Mouse (Mus musculus) left cerebral cortex, postnatal 10 days (tissue): ENCODE measurements around the gene Zbtb20. TPM values are rescaled to one million over a fixed set of nuclear protein-coding genes. Genes with fewer than 3 reads are reported as not detected.
A peak's percentile ranks its signal among the peaks of the same experiment; 100 is the strongest.

Experiments
- DNase-seq, 2 experiments: peaks; one replicate each; pipeline ENCODE4 v3.0.0; 2021 to 2022; ENCODE audit warnings: low spot score in 2 of 2, mixed read lengths in 1 of 2; ENCODE audit errors: extremely low spot score in 1 of 2
- intact Hi-C: fragments of 180-260 bp; cut with DNase I; formaldehyde crosslinking; loops from one replicate; pipeline ENCODE4 v1.15.1; 2025
- total RNA-seq, 2 experiments: library from RNA; stranded (reverse); gene quantifications; 2 replicates each; pipeline ENCODE4 v1.2.3; 2021

Gene Zbtb20
- total RNA-seq, 2 experiments from 2014 or later: 41.7 to 50.4 TPM

DNA sequence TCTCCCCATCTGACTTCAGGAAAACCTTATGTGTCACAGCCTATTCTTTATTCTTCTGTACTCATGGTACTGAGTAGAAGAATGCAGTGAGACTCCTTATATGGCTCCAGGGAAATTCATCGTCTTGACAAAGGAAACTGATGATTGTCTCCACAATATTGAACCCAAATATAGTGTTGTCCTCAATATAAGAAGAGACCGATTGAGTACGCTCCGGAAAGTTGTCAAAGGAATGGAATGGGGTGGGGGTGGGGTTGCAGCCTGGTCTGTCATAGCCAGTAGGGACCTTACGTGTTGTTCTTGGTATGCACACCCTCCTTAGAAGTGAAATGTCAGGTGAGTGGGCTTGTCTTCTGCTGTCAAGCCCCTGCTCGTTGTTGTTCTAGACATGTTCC lies 488.8 kb downstream of the Zbtb20 start:
- intact Hi-C loops: no loop called here
- no peak for DNase-seq

DNA sequence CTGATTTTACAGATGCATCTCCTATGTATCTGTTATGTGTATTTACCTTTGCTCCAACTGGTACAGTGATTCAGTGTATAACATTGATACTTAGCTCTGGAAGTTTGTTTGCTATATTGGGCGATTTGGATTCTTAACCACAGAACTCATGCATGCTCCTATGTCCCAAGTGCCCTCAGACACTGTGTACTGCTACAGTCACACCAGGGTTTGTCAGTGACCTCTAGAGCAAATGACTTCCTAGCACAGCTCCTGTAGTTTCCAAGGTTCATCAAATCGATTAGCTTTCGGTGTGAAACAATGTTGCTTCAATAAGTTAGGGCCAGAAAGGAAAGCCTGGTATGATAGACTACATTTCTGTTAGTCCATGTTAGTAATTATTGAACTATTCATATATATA lies 489.6 kb downstream of the Zbtb20 start:
- no peak for DNase-seq
- intact Hi-C loops: no loop called here

DNA sequence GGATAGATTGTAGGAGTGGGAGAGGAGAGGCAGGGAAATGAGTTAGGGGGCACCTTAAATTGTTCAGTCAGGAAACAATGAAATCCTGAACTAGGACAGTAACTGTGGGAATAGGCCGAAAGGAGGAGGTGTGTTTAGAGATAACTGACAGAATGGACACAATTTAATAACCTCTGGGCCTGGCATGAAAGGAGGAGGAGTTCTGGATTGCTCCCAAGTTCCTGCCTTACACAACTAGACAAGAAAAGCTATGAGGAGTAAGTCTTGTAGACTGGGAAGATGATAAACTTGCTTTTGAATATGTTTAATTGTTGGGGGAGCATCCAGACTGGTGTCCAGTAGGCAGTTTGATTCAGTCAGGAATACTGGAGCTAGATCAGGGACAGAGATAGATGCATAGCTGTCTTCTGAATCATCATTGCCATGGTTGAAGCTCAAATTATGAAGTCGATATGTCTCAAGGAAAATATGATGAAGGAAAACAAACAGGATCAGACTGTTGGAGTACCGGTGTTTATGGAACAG lies 494.9 kb downstream of the Zbtb20 start:
- intact Hi-C loops: no loop called here
- DNase-seq: no peak

DNA sequence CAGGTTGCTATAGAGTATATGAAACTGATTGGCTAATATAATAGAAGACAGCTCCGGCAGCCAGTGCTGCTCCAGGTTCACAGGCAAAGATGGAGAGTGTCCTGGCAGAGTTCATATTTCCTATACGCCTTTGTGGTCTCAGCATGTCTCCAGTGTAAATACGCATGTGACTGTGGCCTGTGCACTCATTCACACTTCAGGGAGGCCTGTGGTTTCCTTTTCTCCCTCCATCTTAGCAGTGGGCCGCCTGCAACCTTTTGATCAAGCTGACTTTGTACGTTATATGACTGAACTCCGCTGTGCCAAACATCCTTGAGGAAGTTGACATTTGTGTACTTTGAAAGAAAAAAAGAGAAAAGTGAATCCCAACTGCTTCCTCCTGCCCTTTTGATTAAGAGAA lies 501.1 kb downstream of the Zbtb20 start:
- no peak for DNase-seq
- intact Hi-C loops: no loop called here

DNA sequence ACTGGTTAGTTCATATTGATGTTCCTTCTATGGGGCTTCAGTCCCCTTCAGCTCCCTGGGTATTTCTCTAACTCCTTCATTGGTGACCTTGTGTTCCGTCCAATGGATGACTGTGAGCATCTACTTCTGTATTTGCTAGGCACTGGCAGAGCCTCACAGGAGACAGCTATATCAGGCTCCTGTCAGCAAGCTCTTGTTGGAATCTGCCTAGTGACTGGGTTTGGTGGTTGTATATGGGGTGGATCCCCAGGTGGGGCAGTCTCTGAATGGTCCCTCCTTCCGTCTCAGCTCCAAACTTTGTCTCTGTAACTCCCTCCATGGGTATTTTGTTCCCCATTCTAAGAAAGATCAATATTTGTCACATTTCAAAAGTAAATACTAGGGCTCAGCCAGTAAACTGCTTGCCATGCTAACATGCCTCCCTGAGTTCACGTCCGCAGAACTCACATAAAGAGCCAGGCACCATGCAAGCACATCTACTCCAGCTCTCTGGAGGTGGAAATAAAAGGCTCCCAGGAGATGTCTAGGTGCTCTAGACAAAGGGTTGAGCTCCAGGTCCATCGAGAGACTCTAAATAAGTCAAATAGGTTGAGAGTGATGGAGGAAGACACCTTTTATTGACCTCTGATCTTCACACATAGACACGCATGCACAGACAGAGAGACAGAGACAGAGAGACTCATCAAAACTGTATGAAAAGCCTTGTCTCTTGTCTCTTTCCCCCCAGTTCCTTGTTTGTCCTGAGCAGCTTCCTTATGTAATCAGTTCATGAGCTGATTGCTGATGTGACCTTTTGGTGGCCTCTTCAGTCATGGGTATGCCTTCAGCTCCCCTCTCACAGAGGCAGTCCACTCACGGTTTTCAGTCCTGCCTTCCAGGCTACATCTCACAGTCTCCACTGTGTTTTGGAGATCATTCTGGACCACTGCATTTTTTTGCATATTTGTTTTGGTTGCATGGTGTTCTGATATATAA lies 504.0 kb downstream of the Zbtb20 start:
- intact Hi-C loops: no loop called here
- DNase-seq: no peak

DNA sequence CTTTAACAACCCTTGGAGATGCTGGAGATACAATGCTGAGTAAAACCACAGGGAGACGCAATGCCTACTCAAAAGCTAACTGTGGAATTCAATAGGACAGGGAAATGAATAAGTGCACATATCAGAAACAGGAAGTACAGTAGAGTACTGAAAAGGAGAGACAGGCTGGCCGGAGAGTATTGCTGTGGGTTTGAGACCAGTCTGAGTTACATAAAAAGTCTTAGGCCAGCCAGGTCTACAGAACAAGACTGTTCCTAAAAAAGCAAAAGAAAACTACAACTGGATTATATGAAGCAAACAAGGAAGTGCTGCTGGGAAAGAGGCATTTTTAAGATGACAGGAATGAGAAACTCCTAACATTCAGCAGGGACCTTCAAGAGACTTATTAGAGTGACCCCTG lies 505.5 kb downstream of the Zbtb20 start:
- intact Hi-C loops: no loop called here
- no peak for DNase-seq

DNA sequence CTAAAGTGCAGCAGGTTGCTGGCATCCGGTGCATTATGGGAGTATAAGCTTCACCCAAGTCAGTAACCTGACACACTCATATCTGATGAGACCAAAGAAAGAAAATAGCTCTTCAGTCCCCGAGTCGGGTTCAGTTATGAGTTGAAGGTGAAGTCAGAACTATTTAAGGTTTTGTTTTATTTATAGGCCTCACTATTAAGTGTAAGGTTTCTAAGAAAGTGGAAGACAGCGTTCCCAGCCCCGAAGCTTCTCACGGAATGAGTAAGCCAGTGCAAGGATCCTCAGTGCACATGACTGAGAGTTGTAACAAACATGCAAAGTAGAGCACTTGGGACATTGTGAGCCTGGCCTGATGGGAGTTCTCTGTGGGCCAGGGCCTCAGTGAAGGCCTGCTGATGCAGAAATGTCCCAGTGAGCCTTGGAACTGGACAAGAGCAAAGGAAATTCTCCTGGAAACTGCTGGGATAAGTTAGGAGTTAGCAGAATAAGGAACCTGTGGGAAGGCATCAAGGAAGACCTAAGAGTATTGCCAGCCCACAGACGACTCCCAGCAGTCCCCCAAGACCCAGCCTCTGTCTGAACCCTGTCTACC lies 507.6 kb downstream of the Zbtb20 start:
- intact Hi-C loops: no loop called here
- DNase-seq: no peak

DNA sequence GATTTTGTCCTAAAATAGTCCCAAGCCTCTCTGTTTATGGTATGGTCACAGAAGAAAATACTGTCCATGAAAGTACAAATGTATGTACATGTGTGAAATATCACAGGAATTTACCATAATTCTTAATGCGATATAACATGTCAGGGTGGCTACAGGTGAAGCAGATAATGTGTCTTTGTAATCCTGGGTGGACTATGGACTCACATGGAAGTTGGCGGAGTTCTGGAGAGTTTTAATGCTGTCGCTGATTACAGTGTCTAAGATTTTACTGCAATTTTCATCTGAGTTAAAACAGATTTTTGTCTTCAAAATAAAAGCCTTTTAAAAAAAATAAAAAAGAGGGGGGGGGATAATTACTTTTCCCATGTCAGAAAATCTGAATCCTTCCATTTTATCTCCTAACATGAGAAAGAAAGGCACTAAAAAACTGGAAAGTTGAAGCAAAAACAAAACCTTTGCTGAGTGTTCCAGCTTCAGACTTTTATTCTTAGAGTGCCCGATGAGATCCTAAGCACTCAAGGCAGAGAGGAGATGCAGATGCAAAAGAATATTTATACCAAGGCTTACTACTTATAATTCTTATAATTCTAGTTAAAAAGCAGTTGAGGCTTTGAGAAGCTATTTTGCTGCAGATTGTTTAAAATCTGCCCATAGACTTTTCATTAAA lies 509.4 kb downstream of the Zbtb20 start:
- intact Hi-C loops: no loop called here
- DNase-seq: no peak

DNA sequence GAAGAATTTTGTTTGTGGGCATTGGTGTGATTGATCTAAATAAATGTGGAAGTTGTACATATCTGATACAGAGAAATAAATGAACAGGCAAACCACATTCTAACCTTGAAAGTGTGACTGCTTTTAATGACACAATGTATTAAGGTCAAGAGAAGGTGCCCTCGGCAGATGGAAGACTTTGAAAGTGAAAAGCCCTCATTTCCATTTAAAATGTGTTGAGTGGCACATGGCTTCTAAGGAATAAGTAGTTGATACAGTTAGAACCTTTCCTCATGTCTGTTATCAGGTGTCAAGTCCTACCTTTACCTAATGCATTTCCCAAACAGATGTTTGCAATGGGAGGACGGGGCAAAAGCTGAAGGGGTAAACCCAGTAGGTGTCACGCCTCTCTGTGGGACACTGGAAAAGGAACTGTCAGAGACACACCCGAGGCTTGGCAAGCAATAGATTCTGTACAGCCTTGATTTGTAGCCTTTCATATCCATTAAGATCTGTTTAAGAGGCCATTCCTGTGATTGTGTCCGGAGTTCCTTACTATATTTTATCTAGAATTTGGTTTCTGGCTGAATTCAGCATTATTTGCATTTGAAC lies 510.0 kb downstream of the Zbtb20 start:
- no peak for DNase-seq
- intact Hi-C loops: no loop called here

DNA sequence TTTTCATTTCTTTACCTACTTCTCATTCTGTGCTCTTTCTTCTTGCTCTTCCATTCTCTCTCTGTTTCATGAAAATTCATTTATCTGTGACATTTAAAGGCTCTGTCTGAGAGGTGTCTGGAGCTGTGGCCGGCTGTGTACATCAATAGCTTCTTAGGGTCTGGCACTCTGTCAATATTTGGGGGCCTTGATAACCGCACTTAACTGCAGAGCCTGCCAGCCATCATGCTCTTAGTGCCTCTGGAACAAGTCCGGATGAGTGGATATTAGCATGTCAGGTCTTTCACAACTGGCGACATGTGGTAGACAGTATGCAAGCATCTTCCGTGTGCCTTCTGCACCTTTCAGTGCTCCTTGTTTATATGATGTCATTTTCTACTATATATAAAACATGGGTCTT lies 510.7 kb downstream of the Zbtb20 start:
- intact Hi-C loops: no loop called here
- no peak for DNase-seq

DNA sequence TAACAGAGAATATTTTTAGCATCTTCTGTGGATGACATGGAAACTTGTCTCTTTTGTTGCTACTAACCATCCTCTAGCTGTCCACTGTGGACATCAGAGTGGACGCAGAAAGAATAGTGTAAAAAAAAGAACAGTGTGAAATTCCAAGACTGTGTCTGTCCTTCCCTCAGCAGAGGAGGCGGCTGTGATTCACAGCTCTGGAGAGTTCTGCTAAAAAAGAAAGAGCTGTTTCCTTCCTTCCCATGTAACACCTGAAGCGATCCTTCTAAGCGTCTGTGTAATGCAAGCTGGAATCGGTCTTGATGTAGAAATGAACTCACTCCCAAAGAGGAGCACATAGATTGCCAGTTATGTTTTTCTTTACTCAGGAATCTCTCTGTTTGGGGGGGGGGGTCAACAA lies 512.7 kb downstream of the Zbtb20 start:
- no peak for DNase-seq
- intact Hi-C loops: no loop called here

DNA sequence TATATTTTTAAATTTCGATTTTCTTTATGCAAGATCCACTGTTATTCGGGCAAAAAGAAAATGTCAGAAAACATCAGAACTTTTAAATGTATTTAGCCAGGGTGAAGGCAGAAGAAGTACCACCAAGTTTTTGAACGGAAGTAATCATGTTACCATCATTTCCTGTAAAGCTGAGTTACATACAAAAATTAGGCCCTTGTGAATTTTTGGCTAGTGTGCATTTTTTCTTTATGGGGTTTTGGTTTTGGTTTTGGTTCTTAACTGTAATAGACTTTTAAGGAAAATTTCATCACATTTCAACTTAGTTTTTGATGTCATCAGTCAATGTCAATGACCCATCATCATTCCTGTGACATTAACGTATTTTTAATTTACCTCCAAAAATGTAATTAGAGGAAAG lies 514.7 kb downstream of the Zbtb20 start:
- intact Hi-C loops: loop anchor here (5.0 kb wide), 1 partner anchor 412 kb away; no protein-coding TSS in a partner anchor
- DNase-seq: no peak

DNA sequence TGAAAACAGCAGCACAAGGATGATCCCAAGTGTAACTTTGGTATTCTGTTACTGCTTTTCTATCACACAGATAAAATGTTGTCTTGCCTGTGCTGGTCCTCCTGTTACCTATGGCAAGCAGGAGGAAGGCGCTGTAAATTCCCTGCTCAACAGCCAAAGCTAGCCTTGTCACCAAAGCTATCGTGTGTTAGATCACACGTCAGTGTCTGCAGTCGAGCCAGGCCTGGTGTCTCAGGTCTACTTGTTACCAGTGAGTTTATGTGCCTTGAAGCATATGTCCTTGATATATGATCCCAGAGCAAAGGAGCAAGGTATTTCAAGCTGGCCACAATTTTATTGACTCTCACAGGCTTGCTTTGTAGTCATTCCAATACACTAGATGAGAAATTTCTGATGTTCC lies 517.7 kb downstream of the Zbtb20 start:
- intact Hi-C loops: loop anchor here (5.0 kb wide), 1 partner anchor 409 kb away; no protein-coding TSS in a partner anchor
- no peak for DNase-seq

DNA sequence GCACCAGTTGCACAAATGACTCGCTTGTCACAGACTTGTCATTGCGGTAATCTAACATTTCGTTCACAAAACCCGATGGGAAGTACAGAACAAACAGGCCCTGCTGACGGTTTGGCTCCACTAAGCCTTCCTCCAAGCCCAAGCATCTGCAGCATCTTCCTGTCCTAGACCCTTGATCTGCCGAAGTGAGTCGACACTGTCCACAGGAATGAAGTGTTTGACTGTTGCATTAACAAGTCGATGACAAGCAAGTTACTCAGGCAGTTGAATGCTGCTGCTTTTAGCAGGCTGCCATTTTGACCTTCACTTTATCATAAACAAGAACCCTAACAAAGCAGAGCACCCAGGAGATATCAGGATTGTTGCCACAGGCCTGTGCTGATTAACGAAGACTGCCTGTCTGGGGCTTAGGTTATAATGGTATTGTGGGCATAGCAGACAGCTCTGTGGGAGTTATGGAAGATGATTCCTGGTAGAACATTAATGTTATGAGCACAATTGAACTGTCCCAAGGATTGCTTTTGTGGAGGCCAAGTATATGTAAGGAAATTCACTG lies 518.4 kb downstream of the Zbtb20 start:
- intact Hi-C loops: loop anchor here (5.0 kb wide), 1 partner anchor 408 kb away; no protein-coding TSS in a partner anchor
- DNase-seq: no peak

DNA sequence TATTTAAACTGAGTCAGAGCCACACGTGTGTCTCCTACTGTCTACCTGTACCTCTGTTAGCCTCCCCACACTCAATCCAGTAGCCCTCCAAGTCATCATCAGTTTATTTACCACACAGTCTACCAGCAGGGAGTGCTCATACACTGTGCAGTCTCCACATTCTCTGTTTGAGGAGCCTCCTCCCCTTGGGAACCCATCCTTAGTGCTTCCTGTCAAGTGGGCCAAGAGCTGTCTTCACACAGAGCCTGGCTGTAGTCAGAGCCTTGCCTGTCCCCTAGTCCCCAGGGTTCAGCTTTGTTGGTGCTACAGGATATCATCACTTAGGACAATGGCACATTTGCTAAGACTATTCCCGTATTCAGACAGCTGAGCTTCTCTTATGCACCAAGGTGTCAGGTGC lies 519.1 kb downstream of the Zbtb20 start:
- intact Hi-C loops: loop anchor here (5.0 kb wide), 1 partner anchor 408 kb away; no protein-coding TSS in a partner anchor
- peak in 1 of 2 experiments; percentile 24 for DNase-seq

DNA sequence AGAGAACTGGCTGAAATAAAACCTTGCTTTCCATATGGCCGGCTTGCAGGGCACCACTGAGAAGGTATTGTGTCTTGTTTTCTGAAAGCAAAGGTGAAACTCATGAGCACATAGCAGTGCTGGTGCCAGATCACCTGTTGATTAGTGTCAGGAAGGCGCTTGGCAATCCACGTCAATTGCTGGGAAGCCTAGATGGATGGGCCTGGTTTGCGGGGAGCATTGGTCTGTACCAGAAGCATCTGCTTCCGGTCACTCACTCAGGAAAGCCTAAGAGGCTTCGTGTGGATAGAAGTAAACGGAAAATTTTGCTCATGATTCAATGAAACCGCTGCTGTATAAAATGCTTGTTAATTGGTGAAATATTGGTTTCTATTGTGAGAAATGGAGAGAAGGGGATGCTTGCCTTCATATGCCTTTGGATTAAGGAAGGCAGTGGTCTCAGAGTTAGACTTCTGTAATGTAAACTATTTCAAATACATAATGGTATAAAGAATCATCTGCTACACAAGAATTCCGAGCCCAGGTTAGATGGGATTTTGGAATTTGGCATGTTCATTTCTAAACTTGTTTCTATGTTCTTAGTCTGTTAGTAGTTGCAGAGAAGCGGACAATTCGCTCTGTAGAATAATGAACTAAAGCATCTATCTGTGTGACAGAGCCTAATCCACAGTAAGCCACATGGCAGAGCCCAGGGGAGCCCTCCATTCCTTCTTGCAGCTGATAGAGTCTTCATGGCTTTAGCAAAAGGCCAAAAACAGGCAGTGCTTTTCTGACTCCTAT lies 521.4 kb downstream of the Zbtb20 start:
- intact Hi-C loops: no loop called here
- no peak for DNase-seq

DNA sequence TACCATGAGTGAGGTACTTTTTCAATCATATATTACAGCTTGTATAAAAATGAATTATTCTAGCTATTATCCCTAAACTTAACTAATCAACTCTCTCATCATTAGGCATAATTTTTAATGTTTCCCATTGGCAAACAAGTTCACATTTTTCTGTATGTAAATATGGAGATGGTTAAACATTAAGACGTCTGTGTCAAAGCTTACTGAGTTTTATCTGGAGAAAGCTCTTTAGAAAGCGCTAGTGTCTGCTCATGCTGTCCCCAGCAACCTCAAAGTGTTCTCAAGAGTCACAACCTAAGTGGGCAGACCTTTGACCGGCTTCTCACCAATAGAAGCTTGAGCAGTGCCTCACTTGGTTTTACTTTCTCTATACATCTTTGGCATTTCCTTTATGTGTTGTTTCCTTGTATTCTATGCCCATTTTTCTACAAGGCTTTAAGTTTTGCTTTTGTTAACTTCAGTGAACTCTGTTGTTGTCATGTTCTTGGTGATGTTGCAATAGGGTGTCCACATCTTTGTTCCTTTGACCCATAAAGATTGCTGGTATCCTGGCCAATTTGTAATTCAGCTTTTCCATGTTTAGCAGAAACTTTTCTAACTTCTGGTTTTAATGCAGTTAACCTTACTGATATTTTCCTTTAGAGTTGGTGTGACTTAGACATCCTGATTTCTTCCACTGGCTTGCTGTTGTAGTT lies 522.1 kb downstream of the Zbtb20 start:
- DNase-seq: no peak
- intact Hi-C loops: no loop called here
